Mouse (Mus musculus) kidney, embryonic 16.5 days (tissue): ENCODE data around the gene Shf. TPM values are rescaled to one million over a fixed set of nuclear protein-coding genes. Genes with fewer than 3 reads are reported as not detected.

ENCODE experiments used
- ATAC-seq: fragments of 200-750 bp; cut with Nextera tagmentation; 2 replicates; pipeline ENCODE4 v1.8.0; 2017; ENCODE audit warnings: moderate TSS enrichment; ENCODE audit not compliant: low FRiP score, low TSS enrichment
- H3K27ac ChIP-seq: fragments of 300-500 bp; sonication (generic); 2 replicates; pipeline ENCODE4 v1.5.1; 2014; ENCODE audit warnings: low read length
- H3K27me3 ChIP-seq: fragments of 300-500 bp; sonication (generic); 2 replicates; pipeline ENCODE4 v1.6.1; 2014; ENCODE audit warnings: low read length, control low read depth, mixed read lengths; ENCODE audit not compliant: insufficient read depth
- H3K36me3 ChIP-seq: fragments of 300-500 bp; sonication (generic); 2 replicates; pipeline ENCODE4 v1.6.1; 2014; ENCODE audit warnings: low read length, control low read depth, mixed read lengths; ENCODE audit not compliant: insufficient read depth
- H3K4me1 ChIP-seq: fragments of 300-500 bp; sonication (generic); 2 replicates; pipeline ENCODE4 v1.6.1; 2014; ENCODE audit warnings: low read length, control low read depth, mixed read lengths; ENCODE audit not compliant: insufficient read depth
- H3K4me2 ChIP-seq: fragments of 300-500 bp; sonication (generic); replicated peaks from 2 replicates; pipeline ENCODE4 v1.6.1; 2014; ENCODE audit warnings: low read depth, low read length
- H3K4me3 ChIP-seq: fragments of 300-500 bp; sonication (generic); 2 replicates; pipeline ENCODE4 v1.5.1; 2014; ENCODE audit warnings: mild to moderate bottlenecking, low read length
- H3K9ac ChIP-seq: fragments of 300-500 bp; sonication (generic); replicated peaks from 2 replicates; pipeline ENCODE4 v1.6.1; 2014; ENCODE audit warnings: low read length
- H3K9me3 ChIP-seq: fragments of 300-500 bp; sonication (generic); 2 replicates; pipeline ENCODE4 v1.6.1; 2016; ENCODE audit warnings: low read length, control low read depth
- WGBS: fragments of 180-500 bp; shearing (Covaris S2); extraction: QIAGEN DNeasy Blood & Tissue Kit; methylation state at CpG from one replicate; pipeline ENCODE4 v1.1.7; 2014; 5-methylcytosine and 5-hydroxymethylcytosine counted together
- polyA plus RNA-seq: library from polyadenylated mRNA; unstranded; fragments of >200 nt; fragmentation: Nextera tagmentation; extraction: Ambion mirVana; gene quantifications from 2 replicates; pipeline ENCODE4 v1.2.1, GENCODE M21; 2015

Gene Shf
- polyA plus RNA-seq, 1 experiment from 2014 or later, result 2.0 TPM

- no peak for ATAC-seq
- 8% methylated on average over 14 of the region's 14 CpGs for WGBS
- no peak overlapping the region for H3K4me2 ChIP-seq
- H3K4me1 ChIP-seq, result peaks cover 28% of the 10 kb centered on the region
- H3K9me3 ChIP-seq, result no peaks in the 10 kb centered on the region
- no peak overlapping the region for H3K27ac ChIP-seq
- H3K36me3 ChIP-seq, result no peaks in the 10 kb centered on the region
- no peak overlapping the region for H3K4me3 ChIP-seq
- no peak overlapping the region for H3K9ac ChIP-seq
- peaks cover 87% of the 10 kb centered on the region for H3K27me3 ChIP-seq
Measured at GRCm38 (mm10) chr2:122299911-122300655, 68.9 kb downstream of the Shf start.

Other genes starting within 250 kb of the Shf start
- 221 and 232 TPM in 2 replicates for gene B2m, start 221.5 kb downstream of the Shf start, polyA plus RNA-seq
- not detected in 2 replicates for gene Trim69, start 208.5 kb downstream of the Shf start, polyA plus RNA-seq
- gene Patl2, start 183.0 kb downstream of the Shf start, polyA plus RNA-seq, result not detected in 2 replicates
- not detected in 2 replicates for gene Terb2, start 182.9 kb downstream of the Shf start, polyA plus RNA-seq
- 62.2 and 62.4 TPM in 2 replicates for gene Sord, start 134.4 kb downstream of the Shf start, polyA plus RNA-seq
- gene Duox2, start 70.7 kb downstream of the Shf start, polyA plus RNA-seq, result 0.06 TPM in 2 replicates
- not detected in 2 replicates for gene Duoxa2, start 70.3 kb downstream of the Shf start, polyA plus RNA-seq
- 0.15 TPM in 1 of 2 replicates, not detected in the other for gene Duoxa1, start 55.4 kb downstream of the Shf start, polyA plus RNA-seq
- gene Duox1, start 53.5 kb downstream of the Shf start, polyA plus RNA-seq, result 0.05 TPM in 1 of 2 replicates, not detected in the other
- gene Slc28a2, start 57.3 kb upstream of the Shf start, polyA plus RNA-seq, result 0.60 TPM in 2 replicates
- gene Gm14085, start 115.8 kb upstream of the Shf start, polyA plus RNA-seq, result 0.07 and 0.08 TPM in 2 replicates
- 83.1 and 98.7 TPM in 2 replicates for gene Gatm, start 242.1 kb upstream of the Shf start, polyA plus RNA-seq